ENCODE assay signal across 8 mouse cellular contexts in genomic region chr12:71136130-71136973, GRCm38 (mm10). TPM values are rescaled to one million over a fixed set of nuclear protein-coding genes. Genes with fewer than 3 reads are reported as not detected.
A peak's percentile ranks its signal among the peaks of the same experiment; 100 is the strongest.
DNase-seq lines count a peak whose midpoint lies in the region; ATAC-seq lines count a peak whose summit lies in the region.

Timm9 (minus strand) TSS chr12:71136684.
2700049A03Rik (plus strand) TSS chr12:71136848.

- ATAC-seq in hindbrain, embryonic 14.5 days (ENCODE audit: low FRiP score): peak; percentile 94

- H3K27ac ChIP-seq in hindbrain, embryonic 14.5 days: peak within 1 kb of the TSS; percentile 72

- H3K9ac ChIP-seq in hindbrain, embryonic 14.5 days: peak within 1 kb of the TSS; percentile 92

- H3K9me3 ChIP-seq in hindbrain, embryonic 14.5 days (ENCODE audit: control insufficient read depth, low read length): no peaks in the 10 kb centered on the region

- H3K36me3 ChIP-seq in hindbrain, embryonic 14.5 days (replicated peaks; ENCODE audit: control insufficient read depth, insufficient read depth): peaks cover 31% of the 10 kb centered on the region

- peak; percentile 76 for DNase-seq in T-cell, adult 2 months (ENCODE audit: low spot score)
- peak; percentile 77 to 84 for DNase-seq in cerebellum, postnatal 36 days
- DNase-seq in frontal cortex, postnatal 25 days (ENCODE audit: low spot score in 2 of 2): peak; percentile 68 to 76
- peak; percentile 85 for DNase-seq in hindbrain, embryonic 14.5 days (ENCODE audit: low spot score)
- peak; percentile 79 to 85 for DNase-seq in layer of hippocampus, postnatal 36 days
- peak; percentile 61 for DNase-seq in lung, postnatal 25 days (ENCODE audit: low spot score)
- DNase-seq in retina, embryonic 14.5 days (ENCODE audit: low spot score): peak; percentile 89
- peak; percentile 81 for DNase-seq in thymus, postnatal 4 days

- H3K4me3 ChIP-seq in hindbrain, embryonic 14.5 days (replicated peaks; ENCODE audit: low read length): peak within 1 kb of the TSS; percentile 86

- WGBS in hindbrain, embryonic 14.5 days: under 1% methylated on average over 52 of the region's 52 CpGs

- peaks cover 22% of the 10 kb centered on the region for H3K4me1 ChIP-seq in hindbrain, embryonic 14.5 days (replicated peaks; ENCODE audit: control insufficient read depth, insufficient read depth, low read length)

- peak within 1 kb of the TSS; percentile 89 for H3K4me2 ChIP-seq in hindbrain, embryonic 14.5 days (replicated peaks)

- H3K27me3 ChIP-seq in hindbrain, embryonic 14.5 days (ENCODE audit: control insufficient read depth, insufficient read depth, low read length): no peaks in the 10 kb centered on the region

RNA-seq across cellular contexts. Expression of gene Timm9, which starts in this region (rescaled TPM):
- polyA plus RNA-seq in hindbrain, embryonic 14.5 days (2014; fragmentation: Nextera tagmentation; extraction: Ambion mirVana): 114 and 116 TPM in 2 replicates
- total RNA-seq in layer of hippocampus, postnatal 36 days (2021): 10 to 100 TPM; 61.4 to 61.9 TPM

RNA-seq across cellular contexts. Expression of gene 2700049A03Rik, which starts in this region (rescaled TPM):
- 11.1 and 13.9 TPM in 2 replicates for polyA plus RNA-seq in hindbrain, embryonic 14.5 days (2014; fragmentation: Nextera tagmentation; extraction: Ambion mirVana)
- 1 to 10 TPM; 7.6 to 8.3 TPM for total RNA-seq in layer of hippocampus, postnatal 36 days (2021)

Comparison
In these comparisons a context has a peak if more than half of its experiments do, and no peak if none do; other contexts are left out.
1. Peak in every context shown above with its lines: DNase-seq, ATAC-seq, H3K4me3 ChIP-seq and H3K27ac ChIP-seq.